Mouse (Mus musculus) stomach, embryonic 14.5 days (tissue): ENCODE results near the gene Dmpk. TPM values are rescaled to one million over a fixed set of nuclear protein-coding genes. Genes with fewer than 3 reads are reported as not detected.
A peak's percentile ranks its signal among the peaks of the same experiment; 100 is the strongest.

Experiments used
- ATAC-seq: fragments of 200-750 bp; cut with Nextera tagmentation; 2 replicates; pipeline ENCODE4 v1.8.0; 2017; ENCODE audit warnings: low read depth, moderate TSS enrichment; ENCODE audit not compliant: insufficient number of reproducible peaks, insufficient read depth, low FRiP score
- H3K27ac ChIP-seq: fragments of 300-500 bp; sonication (generic); 2 replicates; pipeline ENCODE4 v1.5.1; 2014; ENCODE audit warnings: mild to moderate bottlenecking, low read length, moderate library complexity, mixed read lengths
- H3K27me3 ChIP-seq: fragments of 300-500 bp; sonication (generic); 2 replicates; pipeline ENCODE4 v1.6.1; 2014; ENCODE audit warnings: low read length, control low read depth, mixed read lengths; ENCODE audit not compliant: control insufficient read depth, insufficient read depth
- H3K36me3 ChIP-seq: fragments of 300-500 bp; sonication (generic); 2 replicates; pipeline ENCODE4 v1.6.1; 2014; ENCODE audit warnings: mild to moderate bottlenecking, control low read depth, low read length, moderate library complexity, mixed read lengths; ENCODE audit not compliant: control insufficient read depth, insufficient read depth
- H3K4me1 ChIP-seq: fragments of 300-500 bp; sonication (generic); 2 replicates; pipeline ENCODE4 v1.6.1; 2014; ENCODE audit warnings: low read length, control low read depth, mixed read lengths; ENCODE audit not compliant: control insufficient read depth, insufficient read depth
- H3K4me2 ChIP-seq: fragments of 300-500 bp; sonication (generic); replicated peaks from 2 replicates; pipeline ENCODE4 v1.6.1; 2014; ENCODE audit warnings: low read depth, low read length, control low read depth
- H3K4me3 ChIP-seq: fragments of 300-500 bp; sonication (generic); 2 replicates; pipeline ENCODE4 v1.5.1; 2014; ENCODE audit warnings: low read depth, low read length, control low read depth
- H3K9ac ChIP-seq: fragments of 300-500 bp; sonication (generic); replicated peaks from 2 replicates; pipeline ENCODE4 v1.6.1; 2014; ENCODE audit warnings: low read depth, mild to moderate bottlenecking, control low read depth, low read length, moderate library complexity, mixed read lengths
- H3K9me3 ChIP-seq: fragments of 300-500 bp; sonication (generic); 2 replicates; pipeline ENCODE4 v1.6.1; 2016; ENCODE audit warnings: low read depth, low read length, control low read depth; ENCODE audit not compliant: control insufficient read depth
- WGBS: fragments of 180-500 bp; shearing (Covaris S2); extraction: QIAGEN DNeasy Blood & Tissue Kit; methylation state at CpG from one replicate; pipeline ENCODE4 v1.1.7; 2014; 5-methylcytosine and 5-hydroxymethylcytosine counted together
- polyA plus RNA-seq: library from polyadenylated mRNA; unstranded; fragments of >200 nt; fragmentation: Nextera tagmentation; extraction: Ambion mirVana; gene quantifications from 2 replicates; pipeline ENCODE4 v1.2.1, GENCODE M21; 2014

Dmpk gene
- polyA plus RNA-seq, 1 experiment from 2014 or later = 70.9 TPM

DNA sequence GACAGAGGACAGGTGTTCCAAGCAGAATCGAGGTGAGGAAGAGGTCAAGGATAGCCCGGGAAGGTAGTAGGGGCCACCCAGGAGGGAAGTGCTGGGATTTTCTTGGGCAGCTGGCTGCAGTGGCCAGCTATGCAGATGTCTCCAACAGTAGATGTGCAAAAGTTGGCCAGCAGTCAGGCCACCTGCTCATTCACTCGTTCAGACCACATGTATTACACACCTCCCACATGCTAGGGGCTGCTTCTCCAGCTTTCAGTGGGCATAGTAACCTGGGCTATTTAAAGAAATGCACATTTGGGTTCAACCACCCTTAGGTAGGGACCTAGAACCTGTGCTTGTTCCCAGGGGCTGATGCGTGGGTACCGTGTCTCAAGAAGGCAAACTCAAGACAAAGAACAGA is 44.1 kb downstream of the Dmpk start:
- Histone ChIP-seq H3K27ac (no peak overlapping the region), H3K27me3 (no peaks in the 10 kb centered on the region), H3K9ac (no peak overlapping the region), H3K36me3 (no peaks in the 10 kb centered on the region; the same call in 1 of the 2 replicates), H3K4me2 (no peak overlapping the region), H3K9me3 (no peaks in the 10 kb centered on the region), H3K4me3 (no peak overlapping the region), H3K4me1 (no peaks in the 10 kb centered on the region)
- no peak for ATAC-seq
- WGBS = 81% methylated on average over 5 of the region's 5 CpGs

DNA sequence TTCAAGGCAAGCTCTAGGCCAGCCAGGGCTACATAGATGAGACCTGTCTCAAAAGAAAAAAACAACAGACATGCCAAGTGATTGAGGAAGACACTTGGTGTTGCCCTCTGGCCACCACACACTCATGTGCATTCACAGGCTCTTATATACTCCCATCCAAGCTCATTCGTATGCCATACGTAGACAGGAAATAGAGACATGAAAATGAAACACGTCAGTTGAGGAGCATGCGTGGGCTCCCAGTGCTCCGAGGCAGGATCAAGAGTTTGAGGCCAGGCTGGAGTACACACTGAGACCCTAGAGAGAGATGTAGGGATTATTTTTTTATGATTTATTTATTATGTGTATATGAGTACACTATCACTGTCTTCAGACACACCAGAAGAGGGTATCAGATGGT is 45.7 kb downstream of the Dmpk start:
- ATAC-seq = no peak
- WGBS = 93% methylated on average over 5 of the region's 5 CpGs
- H3K4me2 ChIP-seq = no peak overlapping the region
- no peaks in the 10 kb centered on the region for H3K27me3 ChIP-seq
- no peaks in the 10 kb centered on the region for H3K9me3 ChIP-seq
- no peak overlapping the region for H3K9ac ChIP-seq
- no peaks in the 10 kb centered on the region for H3K4me1 ChIP-seq
- H3K36me3 ChIP-seq = no peaks in the 10 kb centered on the region; the same call in 1 of the 2 replicates
- H3K4me3 ChIP-seq = no peak overlapping the region
- no peak overlapping the region for H3K27ac ChIP-seq

DNA sequence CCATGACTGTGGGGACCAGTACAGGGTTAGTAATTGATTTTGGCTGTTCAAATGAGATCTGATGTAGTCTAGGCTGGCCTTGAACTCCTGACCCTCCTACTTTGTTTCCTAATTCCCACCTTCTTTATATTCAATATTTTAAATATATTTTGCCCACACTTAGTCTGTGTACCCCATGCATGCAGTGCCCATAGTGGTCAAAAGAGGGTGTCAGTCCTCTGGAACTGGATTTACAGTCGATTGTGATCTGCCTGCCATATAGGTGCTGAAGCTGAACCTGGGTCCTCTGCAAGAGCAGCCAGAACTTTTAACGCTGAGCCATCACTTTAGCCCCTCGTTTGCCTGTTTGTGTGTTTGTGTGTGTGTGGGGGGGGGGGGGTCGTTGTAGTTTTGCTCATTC is 47.0 kb downstream of the Dmpk start:
- Histone ChIP-seq H3K27ac (peak overlapping the region; percentile 59; the same call in 1 of the 2 replicates), H3K9me3 (no peaks in the 10 kb centered on the region), H3K27me3 (no peaks in the 10 kb centered on the region), H3K4me1 (no peaks in the 10 kb centered on the region), H3K36me3 (peaks cover 5% of the 10 kb centered on the region), H3K4me2 (peak overlapping the region; percentile 43), H3K9ac (no peak overlapping the region), H3K4me3 (peak overlapping the region; percentile 37; the same call in 1 of the 2 replicates)
- 26% methylated on average over 4 of the region's 4 CpGs for WGBS
- no peak for ATAC-seq

DNA sequence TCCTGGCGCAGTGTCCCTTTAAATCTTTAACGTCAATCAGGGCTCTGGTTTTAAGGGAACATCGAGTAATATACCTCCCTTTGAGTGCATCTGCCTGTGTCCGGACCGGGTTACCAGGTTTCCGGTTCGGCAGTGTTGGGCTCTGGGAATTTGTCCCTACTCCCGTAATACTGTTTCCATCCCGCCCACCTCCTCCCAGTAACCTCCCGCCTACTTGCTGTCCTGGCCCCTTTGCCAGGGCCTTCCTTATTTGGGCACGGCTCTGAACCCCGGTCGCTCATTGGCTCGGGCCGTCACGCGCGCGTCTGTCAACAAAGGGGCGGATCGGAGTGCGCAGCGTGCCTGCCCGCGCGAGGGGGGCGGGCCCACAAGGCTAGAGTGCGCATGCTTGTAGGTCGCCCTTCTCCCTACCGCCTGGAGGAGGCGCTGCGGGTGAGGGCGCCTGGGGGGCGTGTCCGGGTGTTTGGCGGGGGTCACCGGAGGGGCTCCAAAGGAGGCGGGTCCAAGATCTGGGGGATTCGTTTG is 47.7 kb downstream of the Dmpk start:
- 0% methylated on average over 39 of the region's 39 CpGs for whole genome bisulfite sequencing
- peak overlapping the region; percentile 59 for H3K4me2 ChIP-seq
- no peak overlapping the region for H3K9ac ChIP-seq
- H3K27me3 ChIP-seq = no peaks in the 10 kb centered on the region
- H3K4me3 ChIP-seq = peak overlapping the region; percentile 37
- H3K36me3 ChIP-seq = peaks cover 13% of the 10 kb centered on the region
- no peaks in the 10 kb centered on the region for H3K9me3 ChIP-seq
- no peaks in the 10 kb centered on the region for H3K4me1 ChIP-seq
- peak; percentile 98 for ATAC-seq
- H3K27ac ChIP-seq = peak overlapping the region; percentile 59; the same call in 1 of the 2 replicates

DNA sequence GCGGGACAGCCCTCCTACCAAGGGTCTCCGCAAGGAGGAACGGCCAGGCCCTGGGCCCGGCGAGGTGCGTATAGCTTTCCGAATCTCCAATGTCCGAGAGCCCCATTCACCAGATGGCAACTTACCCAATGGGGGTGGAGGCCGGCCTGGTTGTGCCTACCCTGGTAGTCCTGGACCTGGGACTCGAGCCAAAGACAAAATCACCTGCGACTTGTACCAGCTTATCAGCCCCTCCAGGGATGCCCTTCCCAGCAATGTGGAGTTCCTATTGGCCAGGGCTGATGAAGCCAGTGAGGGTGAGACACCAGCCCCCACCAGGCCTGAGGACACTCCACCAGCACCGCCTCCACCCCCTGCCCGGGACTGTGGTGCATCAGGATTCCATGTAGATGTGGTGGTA is 52.5 kb downstream of the Dmpk start:
- Histone ChIP-seq H3K4me2 (no peak overlapping the region), H3K9me3 (no peaks in the 10 kb centered on the region), H3K4me1 (no peaks in the 10 kb centered on the region), H3K36me3 (peaks cover 52% of the 10 kb centered on the region), H3K4me3 (no peak overlapping the region), H3K27me3 (no peaks in the 10 kb centered on the region), H3K27ac (no peak overlapping the region), H3K9ac (no peak overlapping the region)
- WGBS = 94% methylated on average over 13 of the region's 13 CpGs
- no peak for ATAC-seq

DNA sequence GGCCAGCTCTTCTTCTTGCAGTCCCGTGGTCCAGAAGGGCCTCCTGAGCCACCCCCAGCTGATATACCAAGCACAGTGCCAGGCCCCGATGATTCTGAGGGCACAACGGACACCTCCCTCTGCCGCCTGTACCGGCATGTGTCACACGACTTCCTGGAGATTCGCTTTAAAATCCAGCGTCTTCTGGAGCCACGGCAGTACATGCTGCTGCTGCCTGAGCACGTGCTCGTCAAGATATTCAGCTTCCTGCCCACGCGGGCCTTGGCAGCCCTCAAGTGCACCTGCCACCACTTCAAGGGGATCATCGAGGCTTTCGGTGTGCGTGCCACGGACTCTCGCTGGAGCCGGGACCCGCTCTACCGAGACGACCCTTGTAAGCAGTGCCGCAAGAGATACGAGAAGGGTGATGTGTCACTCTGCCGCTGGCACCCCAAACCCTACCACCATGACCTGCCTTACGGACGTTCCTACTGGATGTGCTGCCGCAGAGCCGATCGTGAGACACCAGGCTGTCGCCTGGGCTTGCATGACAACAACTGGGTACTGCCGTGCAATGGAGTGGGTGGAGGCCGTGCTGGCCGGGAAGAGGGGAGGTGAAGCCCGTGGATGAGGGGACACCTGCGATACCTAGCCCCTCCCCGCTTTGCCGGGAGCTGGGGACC is 53.2 kb downstream of the Dmpk start:
- 94% methylated on average over 38 of the region's 38 CpGs for WGBS
- no peak overlapping the region for H3K27ac ChIP-seq
- peaks cover 52% of the 10 kb centered on the region for H3K36me3 ChIP-seq
- ATAC-seq = no peak
- no peak overlapping the region for H3K9ac ChIP-seq
- no peak overlapping the region for H3K4me3 ChIP-seq
- H3K27me3 ChIP-seq = no peaks in the 10 kb centered on the region
- H3K4me1 ChIP-seq = no peaks in the 10 kb centered on the region
- H3K4me2 ChIP-seq = no peak overlapping the region
- no peaks in the 10 kb centered on the region for H3K9me3 ChIP-seq

DNA sequence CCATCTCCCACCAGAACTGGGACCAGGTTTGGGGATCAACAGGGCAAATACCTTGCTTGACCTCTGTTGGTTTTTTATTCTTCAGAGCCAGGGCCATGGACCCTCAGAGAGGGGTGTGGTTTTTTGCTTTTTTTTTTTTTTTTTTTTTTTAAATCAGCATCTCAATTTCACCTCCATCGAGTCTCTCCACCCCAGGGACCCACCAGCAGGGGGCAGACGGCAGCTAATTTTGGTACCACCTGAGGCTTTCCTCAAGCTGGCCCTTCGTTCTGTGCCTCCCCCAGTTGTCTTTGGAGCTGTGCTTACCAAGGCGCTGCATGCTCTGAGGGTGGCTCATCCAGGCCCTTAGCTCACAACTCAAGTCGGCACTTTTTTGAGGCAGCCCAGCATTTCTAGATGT is 53.7 kb downstream of the Dmpk start:
- 42% methylated on average over 5 of the region's 5 CpGs for WGBS

More for the DNA sequence above, 53.7 kb downstream of the Dmpk start:
- Histone ChIP-seq H3K27ac (no peak overlapping the region), H3K36me3 (peaks cover 52% of the 10 kb centered on the region), H3K9ac (no peak overlapping the region), H3K4me3 (no peak overlapping the region), H3K4me1 (no peaks in the 10 kb centered on the region), H3K4me2 (no peak overlapping the region), H3K9me3 (no peaks in the 10 kb centered on the region), H3K27me3 (no peaks in the 10 kb centered on the region)
- no peak for ATAC-seq
